Mouse (Mus musculus): ENCODE measurements around the gene Cd46. TPM values are rescaled to one million over a fixed set of nuclear protein-coding genes. Genes with fewer than 3 reads are reported as not detected.

Gene Cd46
- polyA plus RNA-seq, 1 experiment from 2014 or later: 0.90 TPM

DNA sequence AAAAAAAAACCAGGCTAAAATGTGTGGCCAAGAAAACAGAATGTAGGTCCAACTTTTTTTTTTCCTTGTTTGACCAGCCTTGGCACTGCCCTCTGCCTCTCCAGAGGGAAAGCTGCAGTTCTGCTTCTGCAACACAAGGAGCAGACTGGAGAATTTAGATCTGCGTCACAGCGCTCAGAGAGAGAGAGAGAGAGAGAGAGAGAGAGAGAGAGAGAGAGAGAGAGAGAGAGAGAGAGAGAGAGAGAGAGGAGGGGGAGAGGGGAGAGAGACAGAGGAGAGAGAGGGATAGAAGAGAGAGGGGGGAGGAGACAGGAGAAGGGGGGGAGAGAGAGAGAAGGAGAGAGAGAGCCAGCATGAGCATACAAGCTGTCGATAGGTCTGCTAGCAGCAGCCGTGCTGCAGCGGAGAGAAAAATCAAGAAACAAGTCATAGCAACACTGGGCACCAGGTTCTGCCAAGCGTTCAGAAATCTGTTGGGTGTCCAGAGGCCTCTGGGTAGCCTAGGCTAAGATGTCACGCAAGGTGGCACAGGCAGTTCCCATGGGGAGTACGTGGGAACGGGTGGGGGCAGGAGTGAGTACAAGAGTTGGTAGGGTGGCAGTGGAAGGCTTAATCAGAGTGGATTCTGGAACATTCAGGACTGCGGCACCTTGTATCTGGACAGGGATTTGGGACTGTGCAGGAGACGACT, 75.1 kb downstream of the Cd46 start:
- H3K4me3 ChIP-seq (ENCODE audit: low read depth, low read length): no peak overlapping the region
- 67% methylated on average over 11 of the region's 11 CpGs for WGBS
- peak overlapping the region; percentile 35 for H3K4me2 ChIP-seq (ENCODE audit: low read length)
- ATAC-seq: peak; percentile 83
- peak overlapping the region; percentile 5; the same call in 1 of the 2 replicates for H3K9ac ChIP-seq (ENCODE audit: low read length)
- H3K4me1 ChIP-seq (ENCODE audit: control insufficient read depth, insufficient read depth, low read length): no peaks in the 10 kb centered on the region
- peak overlapping the region; percentile 30; the same call in 1 of the 2 replicates for H3K27ac ChIP-seq (ENCODE audit: low read depth, low read length)
- H3K9me3 ChIP-seq (replicated peaks; ENCODE audit: control insufficient read depth, low read length): no peaks in the 10 kb centered on the region
- H3K36me3 ChIP-seq (ENCODE audit: control insufficient read depth, insufficient read depth, low read length): no peaks in the 10 kb centered on the region
- no peaks in the 10 kb centered on the region for H3K27me3 ChIP-seq (replicated peaks; ENCODE audit: control insufficient read depth, insufficient read depth, low read length)
- DNase-seq (ENCODE audit: low spot score): peak; percentile 78

DNA sequence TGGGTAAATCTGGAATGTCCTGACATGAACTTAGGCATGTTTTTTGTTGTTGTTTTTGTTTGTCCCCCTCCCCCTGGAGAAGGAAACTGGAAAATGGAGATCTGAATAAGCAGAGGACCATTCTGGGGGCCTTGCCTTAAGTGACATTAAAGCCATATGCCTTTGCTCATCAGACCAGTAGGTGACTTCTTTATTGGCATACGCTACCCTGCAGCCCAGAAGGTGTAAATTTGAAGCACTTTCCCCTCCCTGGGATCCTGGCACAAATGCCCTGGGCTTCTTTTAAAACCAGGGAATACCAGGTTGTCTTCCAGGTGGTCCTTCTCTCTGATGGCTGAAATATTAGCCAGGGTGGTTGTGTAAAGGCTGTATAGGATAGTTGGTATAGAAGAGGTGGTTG, 76.8 kb downstream of the Cd46 start:
- H3K4me3 ChIP-seq (ENCODE audit: low read depth, low read length): no peak overlapping the region
- no peaks in the 10 kb centered on the region for H3K27me3 ChIP-seq (replicated peaks; ENCODE audit: control insufficient read depth, insufficient read depth, low read length)
- H3K27ac ChIP-seq (ENCODE audit: low read depth, low read length): no peak overlapping the region
- H3K9me3 ChIP-seq (replicated peaks; ENCODE audit: control insufficient read depth, low read length): no peaks in the 10 kb centered on the region
- 83% methylated on average over 1 of the region's 1 CpGs for WGBS
- ATAC-seq (no peak), DNase-seq (ENCODE audit: low spot score) (no peak)
- no peak overlapping the region for H3K9ac ChIP-seq (ENCODE audit: low read length)
- H3K4me2 ChIP-seq (ENCODE audit: low read length): no peak overlapping the region
- no peaks in the 10 kb centered on the region for H3K4me1 ChIP-seq (ENCODE audit: control insufficient read depth, insufficient read depth, low read length)
- H3K36me3 ChIP-seq (ENCODE audit: control insufficient read depth, insufficient read depth, low read length): no peaks in the 10 kb centered on the region

DNA sequence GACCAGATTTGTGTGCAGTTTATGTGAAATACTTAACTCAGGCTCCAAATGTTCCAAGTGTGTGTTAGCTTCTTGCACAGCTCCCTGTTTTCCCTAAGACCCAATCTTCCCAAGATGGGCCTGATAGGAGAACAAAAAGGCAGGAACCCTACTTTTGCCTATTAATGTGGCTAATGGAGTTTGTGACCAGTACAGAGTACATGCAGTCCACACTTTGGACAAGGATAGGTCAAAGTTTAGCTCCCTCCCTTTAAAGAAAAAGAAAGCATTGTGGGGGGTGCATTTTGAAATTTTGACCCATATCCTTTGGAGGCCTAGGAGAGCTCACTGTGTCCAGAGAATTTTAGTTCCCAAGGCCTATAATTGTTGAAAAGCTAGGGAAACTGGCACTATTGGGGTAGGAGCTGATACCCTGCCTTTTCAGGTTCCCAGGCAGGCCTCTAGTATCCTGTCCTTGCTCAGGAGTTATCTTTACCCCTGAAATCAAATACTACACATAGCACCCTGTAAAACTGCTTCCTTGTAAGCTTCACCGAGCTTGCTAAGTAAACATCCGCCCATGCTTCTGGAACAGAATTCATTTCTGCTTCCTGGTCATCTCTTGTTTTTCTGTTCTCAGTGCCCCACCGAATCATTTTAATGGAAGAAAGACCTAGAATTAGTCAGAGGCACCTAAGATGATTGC, 77.7 kb downstream of the Cd46 start:
- DNase-seq (ENCODE audit: low spot score) (no peak), ATAC-seq (no peak)
- Histone ChIP-seq H3K9me3 (replicated peaks; ENCODE audit: control insufficient read depth, low read length) (no peaks in the 10 kb centered on the region), H3K27ac (ENCODE audit: low read depth, low read length) (no peak overlapping the region), H3K4me1 (ENCODE audit: control insufficient read depth, insufficient read depth, low read length) (no peaks in the 10 kb centered on the region), H3K4me2 (ENCODE audit: low read length) (no peak overlapping the region), H3K4me3 (ENCODE audit: low read depth, low read length) (no peak overlapping the region), H3K27me3 (replicated peaks; ENCODE audit: control insufficient read depth, insufficient read depth, low read length) (no peaks in the 10 kb centered on the region), H3K36me3 (ENCODE audit: control insufficient read depth, insufficient read depth, low read length) (no peaks in the 10 kb centered on the region), H3K9ac (ENCODE audit: low read length) (no peak overlapping the region)
- WGBS: 93% methylated on average over 3 of the region's 3 CpGs

DNA sequence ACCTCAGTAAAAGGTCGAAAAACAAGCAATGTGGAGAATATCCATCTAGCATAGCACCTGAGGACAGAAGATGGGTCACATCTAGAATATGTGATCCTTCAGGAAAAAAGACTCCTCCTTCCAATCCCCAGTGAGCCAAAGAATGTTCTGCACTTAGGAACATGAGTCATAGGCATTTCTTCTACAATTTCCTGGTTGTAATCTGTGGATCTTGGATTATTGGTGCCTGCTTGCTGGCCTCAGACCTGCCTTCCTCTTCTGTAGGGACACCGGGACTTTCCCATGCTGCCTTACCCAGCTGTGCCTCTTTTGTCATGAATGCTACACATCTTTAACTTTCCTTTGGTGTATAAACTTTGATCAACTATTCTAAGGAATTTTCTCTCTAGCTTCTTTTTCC, 79.5 kb downstream of the Cd46 start:
- Histone ChIP-seq H3K4me3 (ENCODE audit: low read depth, low read length) (no peak overlapping the region), H3K4me2 (ENCODE audit: low read length) (no peak overlapping the region), H3K27me3 (replicated peaks; ENCODE audit: control insufficient read depth, insufficient read depth, low read length) (no peaks in the 10 kb centered on the region), H3K4me1 (ENCODE audit: control insufficient read depth, insufficient read depth, low read length) (no peaks in the 10 kb centered on the region), H3K9me3 (replicated peaks; ENCODE audit: control insufficient read depth, low read length) (no peaks in the 10 kb centered on the region), H3K27ac (ENCODE audit: low read depth, low read length) (no peak overlapping the region), H3K36me3 (ENCODE audit: control insufficient read depth, insufficient read depth, low read length) (no peaks in the 10 kb centered on the region), H3K9ac (ENCODE audit: low read length) (no peak overlapping the region)
- DNase-seq (ENCODE audit: low spot score) (no peak), ATAC-seq (no peak)
- 83% methylated on average over 2 of the region's 2 CpGs for WGBS

DNA sequence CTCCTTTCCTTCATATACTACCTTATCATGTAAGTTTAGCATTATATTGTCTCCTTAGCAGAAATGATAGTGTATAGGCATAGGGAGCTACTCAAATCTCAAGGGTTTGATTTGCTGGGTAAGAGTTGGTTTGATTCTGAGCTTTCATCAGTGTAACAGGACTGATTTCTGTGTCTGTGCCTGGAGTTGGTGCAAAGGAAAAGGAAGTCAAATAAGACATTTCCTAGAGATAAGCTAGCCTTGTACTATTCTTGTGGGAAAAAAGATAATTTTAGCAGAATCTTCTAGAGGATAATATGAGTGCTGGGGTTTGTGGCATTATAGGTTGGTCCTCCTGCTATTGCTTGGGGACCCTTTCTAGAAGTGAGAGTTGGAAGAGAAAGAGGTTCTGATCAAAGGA, 85.8 kb downstream of the Cd46 start:
- Histone ChIP-seq H3K27ac (ENCODE audit: low read depth, low read length) (no peak overlapping the region), H3K9ac (ENCODE audit: low read length) (no peak overlapping the region), H3K27me3 (replicated peaks; ENCODE audit: control insufficient read depth, insufficient read depth, low read length) (no peaks in the 10 kb centered on the region), H3K36me3 (ENCODE audit: control insufficient read depth, insufficient read depth, low read length) (no peaks in the 10 kb centered on the region), H3K9me3 (replicated peaks; ENCODE audit: control insufficient read depth, low read length) (no peaks in the 10 kb centered on the region), H3K4me2 (ENCODE audit: low read length) (no peak overlapping the region), H3K4me1 (ENCODE audit: control insufficient read depth, insufficient read depth, low read length) (no peaks in the 10 kb centered on the region), H3K4me3 (ENCODE audit: low read depth, low read length) (no peak overlapping the region)
- no peak for DNase-seq (ENCODE audit: low spot score)
- no peak for ATAC-seq

DNA sequence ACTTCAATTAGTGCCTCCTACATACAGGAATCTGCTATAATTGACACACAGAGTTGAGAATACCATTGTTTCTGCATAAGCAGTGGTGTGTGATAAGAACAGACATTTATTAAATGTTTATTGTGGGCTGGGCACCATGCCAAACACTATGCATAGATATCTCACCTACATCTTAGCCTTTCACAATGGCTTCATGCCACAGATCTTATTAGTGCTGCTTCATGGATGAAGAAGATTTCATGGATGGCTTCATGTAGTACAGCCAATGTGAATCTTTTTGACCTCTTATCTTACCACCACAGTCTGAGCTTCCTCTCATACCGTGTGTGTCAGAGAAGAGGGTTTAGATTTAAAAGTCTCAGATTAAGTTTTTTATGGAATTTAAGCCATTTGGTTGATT, 87.9 kb downstream of the Cd46 start:
- H3K36me3 ChIP-seq (ENCODE audit: control insufficient read depth, insufficient read depth, low read length): no peaks in the 10 kb centered on the region
- H3K4me1 ChIP-seq (ENCODE audit: control insufficient read depth, insufficient read depth, low read length): no peaks in the 10 kb centered on the region
- no peak overlapping the region for H3K4me3 ChIP-seq (ENCODE audit: low read depth, low read length)
- WGBS: 80% methylated on average over 1 of the region's 1 CpGs
- H3K4me2 ChIP-seq (ENCODE audit: low read length): no peak overlapping the region
- no peaks in the 10 kb centered on the region for H3K9me3 ChIP-seq (replicated peaks; ENCODE audit: control insufficient read depth, low read length)
- no peak overlapping the region for H3K27ac ChIP-seq (ENCODE audit: low read depth, low read length)
- DNase-seq (ENCODE audit: low spot score) (no peak), ATAC-seq (no peak)
- no peaks in the 10 kb centered on the region for H3K27me3 ChIP-seq (replicated peaks; ENCODE audit: control insufficient read depth, insufficient read depth, low read length)
- H3K9ac ChIP-seq (ENCODE audit: low read length): no peak overlapping the region

DNA sequence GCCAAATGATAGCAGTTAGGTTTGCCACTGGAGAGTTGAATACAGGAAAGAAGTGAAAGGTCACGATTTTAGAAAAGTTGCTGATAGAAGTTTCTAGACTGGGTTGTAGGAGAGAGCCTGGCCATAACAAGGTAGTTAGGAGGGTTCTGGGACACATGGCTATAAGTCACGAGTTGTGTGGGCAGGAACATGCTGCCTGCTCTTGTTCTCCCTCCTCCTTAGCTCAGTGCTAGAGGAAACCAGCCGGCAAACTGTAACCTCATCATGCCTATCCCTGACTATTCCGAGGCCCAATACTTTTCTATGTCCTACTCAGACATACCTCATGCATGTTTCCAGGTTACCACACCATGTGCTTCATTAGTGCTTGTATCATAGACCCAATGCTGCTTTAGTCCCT, 88.7 kb downstream of the Cd46 start:
- WGBS: 88% methylated on average over 4 of the region's 4 CpGs
- H3K4me2 ChIP-seq (ENCODE audit: low read length): no peak overlapping the region
- ATAC-seq: no peak
- no peaks in the 10 kb centered on the region for H3K36me3 ChIP-seq (ENCODE audit: control insufficient read depth, insufficient read depth, low read length)
- H3K27ac ChIP-seq (ENCODE audit: low read depth, low read length): no peak overlapping the region
- H3K9ac ChIP-seq (ENCODE audit: low read length): no peak overlapping the region
- no peaks in the 10 kb centered on the region for H3K9me3 ChIP-seq (replicated peaks; ENCODE audit: control insufficient read depth, low read length)
- no peak for DNase-seq (ENCODE audit: low spot score)
- H3K4me1 ChIP-seq (ENCODE audit: control insufficient read depth, insufficient read depth, low read length): no peaks in the 10 kb centered on the region
- no peak overlapping the region for H3K4me3 ChIP-seq (ENCODE audit: low read depth, low read length)
- no peaks in the 10 kb centered on the region for H3K27me3 ChIP-seq (replicated peaks; ENCODE audit: control insufficient read depth, insufficient read depth, low read length)

DNA sequence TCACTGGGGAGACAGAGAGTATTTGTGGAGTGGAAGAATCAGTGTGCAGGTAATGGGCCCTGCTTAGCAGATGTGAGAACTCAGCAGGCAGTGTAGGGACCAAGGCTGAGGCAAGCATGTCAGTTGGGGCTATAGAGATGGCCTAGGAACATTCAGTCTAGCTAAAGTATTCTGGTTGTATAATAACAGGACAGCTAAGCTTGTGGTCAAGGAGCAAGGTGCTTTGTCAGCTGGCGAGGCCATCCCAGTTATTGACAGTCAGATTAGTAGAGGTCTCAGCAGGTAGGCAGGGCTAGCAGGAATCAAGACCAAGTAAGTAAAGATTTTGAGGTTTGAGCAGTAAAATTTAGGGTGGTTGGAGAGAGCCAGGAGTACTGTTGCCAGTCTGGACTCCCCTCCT, 93.7 kb downstream of the Cd46 start:
- no peaks in the 10 kb centered on the region for H3K36me3 ChIP-seq (ENCODE audit: control insufficient read depth, insufficient read depth, low read length)
- H3K27me3 ChIP-seq (replicated peaks; ENCODE audit: control insufficient read depth, insufficient read depth, low read length): no peaks in the 10 kb centered on the region
- no peak overlapping the region for H3K4me3 ChIP-seq (ENCODE audit: low read depth, low read length)
- H3K27ac ChIP-seq (ENCODE audit: low read depth, low read length): no peak overlapping the region
- no peak for DNase-seq (ENCODE audit: low spot score)
- no peak overlapping the region for H3K4me2 ChIP-seq (ENCODE audit: low read length)
- no peak for ATAC-seq
- 79% methylated on average over 1 of the region's 1 CpGs for WGBS
- H3K9ac ChIP-seq (ENCODE audit: low read length): no peak overlapping the region
- no peaks in the 10 kb centered on the region for H3K9me3 ChIP-seq (replicated peaks; ENCODE audit: control insufficient read depth, low read length)
- H3K4me1 ChIP-seq (ENCODE audit: control insufficient read depth, insufficient read depth, low read length): no peaks in the 10 kb centered on the region

DNA sequence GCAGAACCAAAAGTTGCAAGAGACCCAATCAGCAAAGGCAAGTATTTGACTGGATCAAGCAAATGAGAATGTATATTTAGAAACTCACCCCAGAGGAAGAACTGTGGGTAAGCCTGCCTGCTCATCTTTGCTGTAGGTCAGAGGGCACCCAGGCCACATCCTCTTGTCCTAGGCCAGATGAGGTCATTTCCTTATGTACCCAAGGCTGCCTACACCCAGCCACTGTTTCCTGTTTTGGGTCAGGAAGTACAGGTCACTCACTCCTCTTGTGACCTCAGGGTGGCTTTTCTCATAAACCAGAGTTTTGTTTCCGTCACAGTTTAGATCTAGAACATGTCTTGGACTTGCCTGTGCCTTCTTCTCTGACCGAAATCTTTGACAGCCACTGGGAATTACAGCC, 96.9 kb downstream of the Cd46 start:
- Histone ChIP-seq H3K27me3 (replicated peaks; ENCODE audit: control insufficient read depth, insufficient read depth, low read length) (no peaks in the 10 kb centered on the region), H3K27ac (ENCODE audit: low read depth, low read length) (no peak overlapping the region), H3K4me2 (ENCODE audit: low read length) (no peak overlapping the region), H3K9me3 (replicated peaks; ENCODE audit: control insufficient read depth, low read length) (no peaks in the 10 kb centered on the region), H3K9ac (ENCODE audit: low read length) (no peak overlapping the region), H3K4me3 (ENCODE audit: low read depth, low read length) (no peak overlapping the region), H3K4me1 (ENCODE audit: control insufficient read depth, insufficient read depth, low read length) (no peaks in the 10 kb centered on the region), H3K36me3 (ENCODE audit: control insufficient read depth, insufficient read depth, low read length) (no peaks in the 10 kb centered on the region)
- no peak for ATAC-seq
- 93% methylated on average over 2 of the region's 2 CpGs for WGBS
- no peak for DNase-seq (ENCODE audit: low spot score)
